Mouse (Mus musculus): ENCODE measurements around the gene Rfx8. TPM values are rescaled to one million over a fixed set of nuclear protein-coding genes. Genes with fewer than 3 reads are reported as not detected.

Rfx8 gene
- polyA plus RNA-seq, 1 experiment from 2014 or later = 0.22 TPM

DNA sequence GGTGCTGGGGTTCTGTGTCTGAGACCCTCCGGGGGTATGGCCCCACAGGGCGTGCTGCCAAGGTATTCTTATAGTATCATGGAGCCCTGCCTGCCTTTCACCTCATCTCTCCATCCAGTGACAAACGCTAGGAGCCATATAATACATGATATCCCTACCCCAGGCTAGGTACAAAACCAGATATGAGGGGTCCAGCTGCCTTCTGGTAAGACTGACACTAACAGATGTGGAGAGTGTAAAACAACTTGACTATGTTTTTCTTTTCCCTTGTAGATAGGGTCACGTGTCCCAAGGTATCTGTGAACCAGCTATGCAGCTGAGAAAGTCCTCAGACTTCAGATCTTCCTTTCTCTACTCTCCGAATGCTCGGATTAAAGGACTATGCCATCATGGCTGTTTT, 30.7 kb upstream of the Rfx8 start:
- no peaks in the 10 kb centered on the region for H3K9me3 ChIP-seq
- WGBS = 83% methylated on average over 6 of the region's 6 CpGs

DNA sequence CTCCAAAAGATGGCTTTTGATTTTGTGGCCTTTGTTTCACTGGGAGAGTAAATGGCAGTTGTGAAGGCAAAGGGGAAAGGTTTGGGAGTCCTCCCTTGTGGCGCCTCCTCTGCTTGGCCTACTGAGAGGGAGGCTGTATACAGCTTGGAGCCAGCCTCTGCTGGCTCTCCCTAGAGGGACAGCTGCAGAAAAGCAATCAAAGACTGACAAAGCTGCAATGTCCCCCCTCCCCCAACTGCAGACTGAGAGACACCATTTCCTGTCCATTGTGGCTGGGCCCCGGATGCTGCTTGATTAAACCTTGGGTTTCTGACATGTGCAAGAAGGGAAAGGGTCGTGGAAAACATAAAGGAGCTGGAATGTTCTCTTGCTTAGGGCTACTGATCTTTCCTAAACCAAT, 28.9 kb upstream of the Rfx8 start:
- peak overlapping the region; percentile 69 for H3K27ac ChIP-seq
- H3K4me3 ChIP-seq = no peak overlapping the region
- WGBS = 21% methylated on average over 3 of the region's 3 CpGs
- H3K4me1 ChIP-seq (replicated peaks) = peaks cover 31% of the 10 kb centered on the region
- DNase-seq (ENCODE audit: low spot score) = peak; percentile 43
- H3K9me3 ChIP-seq = no peaks in the 10 kb centered on the region
- no peaks in the 10 kb centered on the region for H3K36me3 ChIP-seq
- no peaks in the 10 kb centered on the region for H3K27me3 ChIP-seq (ENCODE audit: insufficient read depth, poor library complexity, severe bottlenecking)

More for the DNA sequence above, 30.7 kb upstream of the Rfx8 start:
- Histone ChIP-seq H3K36me3 (no peaks in the 10 kb centered on the region), H3K4me1 (replicated peaks) (peaks cover 27% of the 10 kb centered on the region), H3K27ac (no peak overlapping the region), H3K4me3 (no peak overlapping the region), H3K27me3 (ENCODE audit: insufficient read depth, poor library complexity, severe bottlenecking) (no peaks in the 10 kb centered on the region)
- no peak for DNase-seq (ENCODE audit: low spot score)

DNA sequence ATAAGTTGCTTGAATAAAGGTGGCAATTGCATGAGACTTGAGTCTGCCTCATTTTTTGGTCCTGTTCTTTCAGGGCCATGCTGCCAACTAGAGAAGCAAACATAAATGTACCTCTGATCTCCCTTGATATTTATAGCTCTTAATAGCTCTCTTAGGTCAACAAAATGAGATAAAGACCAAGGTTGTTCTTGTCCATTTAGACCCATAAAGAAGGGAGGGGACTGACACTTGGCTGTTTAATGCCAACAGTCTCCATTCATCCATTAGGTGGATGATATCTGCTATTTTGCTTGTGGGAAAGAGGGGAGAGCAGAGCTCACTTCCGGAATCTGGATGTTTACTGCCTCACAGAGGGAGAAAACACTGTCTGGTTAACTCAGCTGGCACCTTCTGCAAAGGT, 28.4 kb upstream of the Rfx8 start:
- H3K27me3 ChIP-seq (ENCODE audit: insufficient read depth, poor library complexity, severe bottlenecking) = no peaks in the 10 kb centered on the region
- H3K27ac ChIP-seq = peak overlapping the region; percentile 69; the same call in 1 of the 2 replicates
- no peaks in the 10 kb centered on the region for H3K9me3 ChIP-seq
- DNase-seq (ENCODE audit: low spot score) = no peak
- H3K4me3 ChIP-seq = no peak overlapping the region
- H3K36me3 ChIP-seq = no peaks in the 10 kb centered on the region
- peaks cover 31% of the 10 kb centered on the region for H3K4me1 ChIP-seq (replicated peaks)
- WGBS = 54% methylated on average over 1 of the region's 1 CpGs

DNA sequence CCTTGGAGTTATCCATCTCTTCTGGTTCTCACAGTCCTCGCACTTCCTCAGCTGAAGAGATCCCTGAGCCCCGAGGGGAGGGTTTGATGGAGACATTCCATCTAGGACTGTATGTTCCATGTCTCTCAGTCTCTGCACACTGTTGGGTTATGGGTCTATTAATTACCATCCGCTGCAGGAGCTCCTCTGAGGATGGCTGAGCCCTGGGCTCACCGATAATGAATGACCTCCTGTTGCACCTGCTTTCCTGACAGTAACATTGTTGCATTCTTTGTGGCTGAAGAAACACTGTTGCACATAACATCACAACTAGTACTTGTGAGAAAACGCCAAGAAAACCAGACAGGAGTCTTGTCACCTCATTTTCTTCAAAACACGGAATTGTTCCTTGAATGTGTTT, 27.9 kb upstream of the Rfx8 start:
- Histone ChIP-seq H3K4me3 (no peak overlapping the region), H3K9me3 (no peaks in the 10 kb centered on the region), H3K36me3 (no peaks in the 10 kb centered on the region), H3K27me3 (ENCODE audit: insufficient read depth, poor library complexity, severe bottlenecking) (no peaks in the 10 kb centered on the region), H3K27ac (no peak overlapping the region), H3K4me1 (replicated peaks) (peaks cover 31% of the 10 kb centered on the region)
- WGBS = 87% methylated on average over 6 of the region's 6 CpGs
- DNase-seq (ENCODE audit: low spot score) = no peak

DNA sequence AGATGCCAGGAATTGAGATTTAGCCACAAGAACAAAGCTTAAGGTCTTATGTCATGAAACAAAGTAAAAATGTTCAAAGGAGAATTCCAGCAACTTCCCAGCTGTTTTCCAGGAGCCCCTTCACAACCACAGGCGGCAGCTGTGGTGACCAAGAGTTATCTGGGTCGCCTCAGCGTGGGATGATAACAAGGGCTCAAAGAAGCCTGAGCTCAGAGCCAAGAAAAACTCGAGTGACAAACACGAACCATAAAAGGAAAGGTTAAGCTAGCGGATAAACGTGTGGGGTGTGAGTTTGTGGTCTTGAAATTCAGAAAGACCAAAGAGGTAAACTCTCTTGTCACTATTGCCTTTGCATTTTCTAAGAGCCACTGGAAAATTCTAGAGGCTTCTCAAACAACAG, 25.7 kb upstream of the Rfx8 start:
- H3K36me3 ChIP-seq = no peaks in the 10 kb centered on the region
- H3K4me3 ChIP-seq = no peak overlapping the region
- no peaks in the 10 kb centered on the region for H3K9me3 ChIP-seq
- peak overlapping the region; percentile 46; the same call in 1 of the 2 replicates for H3K27ac ChIP-seq
- H3K4me1 ChIP-seq (replicated peaks) = peaks cover 34% of the 10 kb centered on the region
- H3K27me3 ChIP-seq (ENCODE audit: insufficient read depth, poor library complexity, severe bottlenecking) = no peaks in the 10 kb centered on the region
- WGBS = 45% methylated on average over 7 of the region's 7 CpGs
- DNase-seq (ENCODE audit: low spot score) = no peak

DNA sequence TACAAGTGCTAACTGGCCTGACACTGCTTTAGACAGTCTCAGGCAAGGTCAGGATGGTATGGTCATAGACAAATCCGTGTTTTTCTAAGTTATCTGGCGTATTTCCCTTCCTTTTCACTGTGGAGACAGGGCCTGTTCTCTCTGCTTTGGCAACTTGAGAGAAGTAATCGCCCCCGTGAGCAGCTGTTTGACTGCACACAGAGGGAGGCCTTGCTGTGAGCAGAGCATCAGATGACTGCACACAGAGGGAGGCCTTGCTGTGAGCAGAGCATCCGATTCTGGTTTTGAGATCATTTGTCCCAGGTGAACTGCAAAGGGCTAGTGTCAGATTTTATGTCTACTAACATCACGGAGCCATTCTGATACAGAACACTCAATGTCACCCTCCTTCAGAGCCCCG, 20.2 kb upstream of the Rfx8 start:
- WGBS = 27% methylated on average over 7 of the region's 7 CpGs
- H3K4me3 ChIP-seq = no peak overlapping the region
- no peaks in the 10 kb centered on the region for H3K9me3 ChIP-seq
- H3K4me1 ChIP-seq (replicated peaks) = peaks cover 25% of the 10 kb centered on the region
- no peaks in the 10 kb centered on the region for H3K27me3 ChIP-seq (ENCODE audit: insufficient read depth, poor library complexity, severe bottlenecking)
- H3K36me3 ChIP-seq = no peaks in the 10 kb centered on the region
- no peak for DNase-seq (ENCODE audit: low spot score)
- no peak overlapping the region for H3K27ac ChIP-seq

DNA sequence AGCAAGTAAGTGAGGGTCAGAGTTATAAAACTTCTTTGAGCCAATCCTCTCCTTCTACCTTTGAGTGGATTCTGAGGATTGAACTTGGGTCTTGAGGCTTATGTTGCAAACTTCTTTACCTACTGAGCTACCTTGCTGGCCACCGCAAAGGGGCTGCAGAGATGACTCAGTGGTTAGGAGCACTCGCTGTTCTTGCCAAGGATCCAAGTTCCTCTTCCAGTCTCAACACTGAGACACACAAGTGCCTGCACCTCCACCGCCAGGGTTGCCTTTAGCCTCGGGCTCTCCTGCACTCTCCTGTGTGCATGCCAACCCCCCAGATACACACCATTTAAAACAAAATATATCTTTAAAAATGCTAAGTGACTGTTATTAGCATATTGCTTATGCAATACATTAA, 19.2 kb upstream of the Rfx8 start:
- Histone ChIP-seq H3K4me3 (no peak overlapping the region), H3K27me3 (ENCODE audit: insufficient read depth, poor library complexity, severe bottlenecking) (no peaks in the 10 kb centered on the region), H3K9me3 (no peaks in the 10 kb centered on the region), H3K36me3 (no peaks in the 10 kb centered on the region), H3K4me1 (replicated peaks) (peaks cover 34% of the 10 kb centered on the region), H3K27ac (no peak overlapping the region)
- no peak for DNase-seq (ENCODE audit: low spot score)
- 75% methylated on average over 4 of the region's 4 CpGs for WGBS

DNA sequence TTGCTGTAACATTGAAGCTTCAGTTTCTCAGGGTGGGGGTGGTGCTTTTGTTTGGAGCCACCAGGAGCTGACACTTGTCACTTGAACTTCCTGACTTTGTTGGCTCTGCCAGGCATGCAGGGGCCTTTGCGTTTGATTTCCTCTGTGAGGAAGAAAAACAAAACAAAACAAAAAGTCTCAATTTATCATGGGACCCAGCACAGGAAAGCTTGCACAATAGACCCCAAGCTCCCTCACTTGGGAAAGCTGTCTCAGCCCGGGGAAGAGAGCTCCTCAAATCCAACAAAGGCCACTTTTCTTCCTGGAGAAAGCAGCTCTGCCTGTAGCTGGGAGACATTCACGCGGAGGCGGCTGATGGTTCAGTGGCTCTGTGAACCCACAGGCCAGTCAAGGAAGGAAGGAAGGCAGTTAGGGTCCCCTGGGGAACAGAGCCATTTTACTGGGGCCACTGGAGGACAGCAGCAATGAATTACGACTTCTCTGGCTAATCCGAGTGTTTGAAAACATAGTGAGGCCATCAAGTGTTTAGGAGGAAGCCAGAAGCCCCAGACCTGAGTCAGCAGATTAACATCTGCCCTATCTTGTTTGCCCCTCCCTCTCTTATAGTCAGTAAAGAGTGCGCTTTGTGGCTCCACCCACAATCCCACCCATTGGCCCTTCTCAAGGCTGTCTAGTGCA, 15.3 kb upstream of the Rfx8 start:
- H3K36me3 ChIP-seq = no peaks in the 10 kb centered on the region
- 20% methylated on average over 8 of the region's 8 CpGs for WGBS
- H3K4me1 ChIP-seq (replicated peaks) = peaks cover 46% of the 10 kb centered on the region
- H3K27ac ChIP-seq = peak overlapping the region; percentile 80
- DNase-seq (ENCODE audit: low spot score) = peak; percentile 52
- H3K27me3 ChIP-seq (ENCODE audit: insufficient read depth, poor library complexity, severe bottlenecking) = no peaks in the 10 kb centered on the region
- H3K4me3 ChIP-seq = no peak overlapping the region; the same call in 1 of the 2 replicates
- H3K9me3 ChIP-seq = 0 out of 2 replicates have a peak, but pooled peaks cover 8% of the 10 kb centered on the region

DNA sequence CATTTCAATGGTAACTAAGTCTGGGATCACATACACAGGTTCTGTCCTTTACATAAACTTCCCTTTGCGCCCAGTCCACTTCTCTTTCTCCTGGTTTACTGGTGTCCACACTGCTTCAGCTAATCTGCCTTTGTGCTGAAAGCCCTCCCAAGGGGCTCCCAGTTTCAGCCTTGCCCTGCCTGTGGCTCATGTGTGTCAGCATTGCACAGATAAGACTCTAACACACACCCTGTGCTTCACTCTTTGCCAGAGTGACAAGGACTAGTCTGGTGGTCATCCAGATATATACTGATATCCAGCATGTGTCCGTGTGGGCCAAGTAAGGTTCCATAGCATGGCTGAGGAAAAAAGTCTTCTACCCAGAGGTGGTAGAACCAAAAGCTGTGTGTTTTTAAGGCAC, 14.7 kb upstream of the Rfx8 start:
- DNase-seq (ENCODE audit: low spot score) = no peak
- H3K27ac ChIP-seq = peak overlapping the region; percentile 80
- no peak overlapping the region for H3K4me3 ChIP-seq
- 77% methylated on average over 2 of the region's 2 CpGs for WGBS
- peaks cover 46% of the 10 kb centered on the region for H3K4me1 ChIP-seq (replicated peaks)
- H3K36me3 ChIP-seq = no peaks in the 10 kb centered on the region
- 0 out of 2 replicates have a peak, but pooled peaks cover 8% of the 10 kb centered on the region for H3K9me3 ChIP-seq
- no peaks in the 10 kb centered on the region for H3K27me3 ChIP-seq (ENCODE audit: insufficient read depth, poor library complexity, severe bottlenecking)

DNA sequence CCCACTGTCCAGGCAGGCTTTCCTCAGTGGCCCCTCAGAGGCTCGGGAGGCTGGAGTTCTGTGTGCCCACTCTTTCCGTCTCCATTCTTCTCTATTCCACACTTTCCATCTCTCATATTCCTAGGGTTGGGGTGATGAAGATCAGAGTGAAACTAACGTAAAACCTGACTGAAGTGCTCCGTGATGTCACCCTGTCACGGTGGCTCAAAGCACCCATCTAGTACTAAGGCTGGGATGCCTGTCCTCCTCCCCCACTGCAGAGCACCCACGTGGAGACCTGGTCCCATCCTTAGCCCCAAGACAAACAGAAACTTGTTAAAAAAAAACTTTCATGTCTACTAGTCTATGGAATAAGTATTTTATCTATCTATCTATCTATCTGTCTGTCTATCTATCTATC, 14.1 kb upstream of the Rfx8 start:
- WGBS = 92% methylated on average over 6 of the region's 6 CpGs
- H3K9me3 ChIP-seq = 0 out of 2 replicates have a peak, but pooled peaks cover 8% of the 10 kb centered on the region
- H3K27ac ChIP-seq = peak overlapping the region; percentile 80; the same call in 1 of the 2 replicates
- no peaks in the 10 kb centered on the region for H3K36me3 ChIP-seq
- no peak overlapping the region for H3K4me3 ChIP-seq
- H3K27me3 ChIP-seq (ENCODE audit: insufficient read depth, poor library complexity, severe bottlenecking) = 0 out of 2 replicates have a peak, but pooled peaks cover under 1% of the 10 kb centered on the region
- H3K4me1 ChIP-seq (replicated peaks) = peaks cover 43% of the 10 kb centered on the region
- no peak for DNase-seq (ENCODE audit: low spot score)

DNA sequence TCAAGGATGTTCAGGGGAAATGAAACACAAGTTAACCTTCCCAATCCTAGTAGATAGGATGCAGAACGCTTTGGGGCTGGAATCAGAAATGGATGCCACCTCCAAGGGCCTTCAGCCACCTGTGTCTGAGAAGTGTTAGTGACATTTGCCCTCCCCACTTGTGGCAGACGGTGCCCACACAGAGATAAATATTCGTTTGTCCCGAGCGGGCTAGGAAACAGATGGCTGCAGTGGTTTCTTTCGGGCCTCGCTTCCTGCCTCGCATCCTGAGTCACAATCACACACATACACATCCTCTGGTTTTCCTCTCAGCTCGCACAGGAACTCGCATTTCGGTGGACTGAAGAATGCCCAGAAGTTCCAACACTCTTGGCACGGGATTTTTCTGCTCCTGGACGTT, 13.5 kb upstream of the Rfx8 start:
- H3K4me1 ChIP-seq (replicated peaks) = peaks cover 48% of the 10 kb centered on the region
- WGBS = 90% methylated on average over 13 of the region's 13 CpGs
- no peak overlapping the region for H3K27ac ChIP-seq
- H3K9me3 ChIP-seq = 0 out of 2 replicates have a peak, but pooled peaks cover 8% of the 10 kb centered on the region
- H3K36me3 ChIP-seq = no peaks in the 10 kb centered on the region
- DNase-seq (ENCODE audit: low spot score) = no peak
- H3K27me3 ChIP-seq (ENCODE audit: insufficient read depth, poor library complexity, severe bottlenecking) = 0 out of 2 replicates have a peak, but pooled peaks cover 6% of the 10 kb centered on the region
- H3K4me3 ChIP-seq = no peak overlapping the region

DNA sequence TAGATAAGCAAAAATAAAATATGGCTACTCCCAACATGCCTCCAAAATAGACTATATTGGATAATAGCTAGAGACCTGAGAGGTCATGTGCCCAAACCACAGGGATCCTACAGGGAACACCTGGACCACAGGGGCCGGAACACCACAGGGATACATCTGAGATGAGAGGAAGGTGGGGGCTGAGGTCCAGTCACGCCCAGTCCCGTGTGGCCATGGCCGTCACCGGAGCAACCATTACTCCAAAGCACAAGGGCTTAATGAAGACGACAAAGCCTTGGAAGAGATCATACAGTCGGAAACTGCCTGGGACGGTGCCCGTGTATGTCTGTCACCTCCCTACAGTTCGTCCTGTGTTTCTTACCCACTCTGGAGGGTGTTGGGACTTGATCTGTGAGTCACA, 13.1 kb upstream of the Rfx8 start:
- WGBS = 90% methylated on average over 10 of the region's 10 CpGs
- no peak overlapping the region for H3K4me3 ChIP-seq
- H3K27me3 ChIP-seq (ENCODE audit: insufficient read depth, poor library complexity, severe bottlenecking) = 0 out of 2 replicates have a peak, but pooled peaks cover 7% of the 10 kb centered on the region
- DNase-seq (ENCODE audit: low spot score) = no peak
- 0 out of 2 replicates have a peak, but pooled peaks cover 8% of the 10 kb centered on the region for H3K9me3 ChIP-seq
- peaks cover 48% of the 10 kb centered on the region for H3K4me1 ChIP-seq (replicated peaks)
- no peaks in the 10 kb centered on the region for H3K36me3 ChIP-seq
- H3K27ac ChIP-seq = no peak overlapping the region

DNA sequence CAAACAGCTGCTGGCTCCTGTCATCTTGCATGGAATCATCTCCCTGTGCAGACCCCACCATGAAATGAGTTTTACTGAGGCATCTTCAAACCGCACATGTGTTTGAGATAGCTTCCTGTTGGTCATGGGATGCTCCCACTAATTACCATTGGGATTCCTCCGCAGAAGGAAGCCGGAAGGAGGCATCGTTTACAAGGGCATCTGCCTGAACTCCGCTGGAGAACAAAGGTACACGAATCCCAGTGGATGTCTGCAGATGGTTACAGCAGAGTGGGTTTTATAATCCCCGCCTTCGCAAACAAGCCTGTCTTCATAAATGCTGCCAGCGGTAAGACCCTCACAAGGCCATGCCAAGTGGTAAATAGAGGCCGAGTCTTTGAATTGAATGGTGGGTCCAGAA, 11.3 kb upstream of the Rfx8 start:
- WGBS = 77% methylated on average over 10 of the region's 10 CpGs
- H3K36me3 ChIP-seq = no peaks in the 10 kb centered on the region
- H3K4me1 ChIP-seq (replicated peaks) = peaks cover 48% of the 10 kb centered on the region
- 0 out of 2 replicates have a peak, but pooled peaks cover 8% of the 10 kb centered on the region for H3K9me3 ChIP-seq
- H3K27me3 ChIP-seq (ENCODE audit: insufficient read depth, poor library complexity, severe bottlenecking) = 0 out of 2 replicates have a peak, but pooled peaks cover 7% of the 10 kb centered on the region
- no peak overlapping the region for H3K27ac ChIP-seq
- H3K4me3 ChIP-seq = no peak overlapping the region
- no peak for DNase-seq (ENCODE audit: low spot score)

All from hindbrain, embryonic 10.5 days (tissue).